Mouse (Mus musculus): ENCODE data around the gene Ak4.

DNA sequence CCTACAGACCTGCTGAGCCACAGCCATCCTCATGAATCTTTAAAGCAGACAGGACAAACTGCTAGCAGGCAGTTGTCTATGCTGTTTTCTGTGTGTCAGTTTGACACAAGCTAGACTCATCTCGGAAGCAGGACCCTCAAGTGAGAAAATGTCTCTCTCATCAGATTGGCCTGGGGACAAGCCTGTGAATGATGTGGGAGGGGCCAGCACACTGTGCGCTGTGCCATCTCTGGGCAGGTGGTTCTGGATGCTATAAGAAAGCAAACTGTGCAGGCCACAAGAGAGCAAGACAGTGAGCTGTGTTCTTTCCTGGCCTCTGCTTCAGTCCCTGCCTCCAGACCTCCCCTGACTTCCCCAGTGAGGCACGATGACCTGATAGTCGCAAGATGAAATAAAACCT is 40.3 kb upstream of the Ak4 start:
- no peak for TF ChIP-seq HCFC1 (IDR thresholded peaks at IDR 0.05; ENCODE audit: borderline replicate concordance, insufficient read depth, low read length)
- TF ChIP-seq ZC3H11A (IDR thresholded peaks at IDR 0.05; ENCODE audit: borderline replicate concordance, low read depth, low read length), result no peak
- TF ChIP-seq MAFK (IDR thresholded peaks at IDR 0.05; ENCODE audit: insufficient read depth, low read depth, low read length), result no peak
- no peak for TF ChIP-seq CHD2 (IDR thresholded peaks at IDR 0.05; ENCODE audit: low read depth, low read length)
- TF ChIP-seq ZNF384 (IDR thresholded peaks at IDR 0.05; ENCODE audit: low read depth, low read length), result no peak

All from ES-E14 (cell line).